Mouse (Mus musculus): ENCODE measurements at regions not wholly inside any gene's neighbourhood (a gene's known extent, or its start where the extent isn't known, plus 50 kb on each side); places are given as distances from the start of the nearest gene placed in this dataset.

- ATAC-seq (ENCODE audit: insufficient number of reproducible peaks, insufficient read depth, low FRiP score, low read depth) = no peak
- Histone ChIP-seq H3K9me3 (ENCODE audit: control insufficient read depth, low read depth, low read length) (no peaks in the 10 kb centered on the region), H3K4me2 (replicated peaks; ENCODE audit: low read depth, low read length) (no peak overlapping the region), H3K27me3 (ENCODE audit: control insufficient read depth, insufficient read depth, low read length) (no peaks in the 10 kb centered on the region), H3K4me3 (ENCODE audit: low read depth, low read length) (no peak overlapping the region), H3K27ac (ENCODE audit: low read length) (no peak overlapping the region), H3K9ac (replicated peaks; ENCODE audit: low read depth, low read length) (no peak overlapping the region), H3K36me3 (ENCODE audit: control insufficient read depth, insufficient read depth, low read length) (no peaks in the 10 kb centered on the region), H3K4me1 (ENCODE audit: control insufficient read depth, insufficient read depth, low read length) (no peaks in the 10 kb centered on the region; the same call in 1 of the 2 replicates)
- 65% methylated on average over 7 of the region's 7 CpGs for WGBS
Observed at GRCm38 (mm10) chr8:90491691-90492090, 143.5 kb upstream of the Tox3 start.

- Histone ChIP-seq H3K9me3 (ENCODE audit: control insufficient read depth, low read depth, low read length) (no peaks in the 10 kb centered on the region), H3K27me3 (ENCODE audit: control insufficient read depth, insufficient read depth, low read length) (no peaks in the 10 kb centered on the region), H3K4me1 (ENCODE audit: control insufficient read depth, insufficient read depth, low read length) (no peaks in the 10 kb centered on the region), H3K36me3 (ENCODE audit: control insufficient read depth, insufficient read depth, low read length) (no peaks in the 10 kb centered on the region), H3K27ac (ENCODE audit: low read length) (no peak overlapping the region), H3K4me2 (replicated peaks; ENCODE audit: low read depth, low read length) (no peak overlapping the region), H3K9ac (replicated peaks; ENCODE audit: low read depth, low read length) (no peak overlapping the region), H3K4me3 (ENCODE audit: low read depth, low read length) (no peak overlapping the region)
- 60% methylated on average over 17 of the region's 17 CpGs for WGBS
- ATAC-seq (ENCODE audit: insufficient number of reproducible peaks, insufficient read depth, low FRiP score, low read depth) = no peak
Observed at GRCm38 (mm10) chr8:90490734-90491441, 142.7 kb upstream of the Tox3 start.

GRCm38 (mm10) chr8:90486556-90486955 lies 138.4 kb upstream of the Tox3 start:
- Histone ChIP-seq H3K27me3 (ENCODE audit: control insufficient read depth, insufficient read depth, low read length) (no peaks in the 10 kb centered on the region), H3K9me3 (ENCODE audit: control insufficient read depth, low read depth, low read length) (no peaks in the 10 kb centered on the region), H3K9ac (replicated peaks; ENCODE audit: low read depth, low read length) (no peak overlapping the region), H3K4me1 (ENCODE audit: control insufficient read depth, insufficient read depth, low read length) (no peaks in the 10 kb centered on the region), H3K4me2 (replicated peaks; ENCODE audit: low read depth, low read length) (no peak overlapping the region), H3K36me3 (ENCODE audit: control insufficient read depth, insufficient read depth, low read length) (no peaks in the 10 kb centered on the region), H3K27ac (ENCODE audit: low read length) (no peak overlapping the region), H3K4me3 (ENCODE audit: low read depth, low read length) (no peak overlapping the region)
- 88% methylated on average over 3 of the region's 3 CpGs for WGBS
- ATAC-seq (ENCODE audit: insufficient number of reproducible peaks, insufficient read depth, low FRiP score, low read depth) = no peak

GRCm38 (mm10) chr8:90478149-90478548 lies 130.0 kb upstream of the Tox3 start:
- H3K4me1 ChIP-seq (ENCODE audit: control insufficient read depth, insufficient read depth, low read length) = no peaks in the 10 kb centered on the region
- no peaks in the 10 kb centered on the region for H3K27me3 ChIP-seq (ENCODE audit: control insufficient read depth, insufficient read depth, low read length)
- no peaks in the 10 kb centered on the region for H3K36me3 ChIP-seq (ENCODE audit: control insufficient read depth, insufficient read depth, low read length)
- no peak overlapping the region for H3K4me3 ChIP-seq (ENCODE audit: low read depth, low read length)
- 20% methylated on average over 4 of the region's 4 CpGs for WGBS
- H3K9ac ChIP-seq (replicated peaks; ENCODE audit: low read depth, low read length) = no peak overlapping the region
- H3K4me2 ChIP-seq (replicated peaks; ENCODE audit: low read depth, low read length) = no peak overlapping the region
- ATAC-seq (ENCODE audit: insufficient number of reproducible peaks, insufficient read depth, low FRiP score, low read depth) = no peak
- no peak overlapping the region for H3K27ac ChIP-seq (ENCODE audit: low read length)
- no peaks in the 10 kb centered on the region for H3K9me3 ChIP-seq (ENCODE audit: control insufficient read depth, low read depth, low read length)

GRCm38 (mm10) chr8:90474066-90474465 lies 125.9 kb upstream of the Tox3 start:
- no peak for ATAC-seq (ENCODE audit: insufficient number of reproducible peaks, insufficient read depth, low FRiP score, low read depth)
- no peak overlapping the region for H3K4me2 ChIP-seq (replicated peaks; ENCODE audit: low read depth, low read length)
- no peaks in the 10 kb centered on the region for H3K4me1 ChIP-seq (ENCODE audit: control insufficient read depth, insufficient read depth, low read length)
- no peak overlapping the region for H3K4me3 ChIP-seq (ENCODE audit: low read depth, low read length)
- H3K9ac ChIP-seq (replicated peaks; ENCODE audit: low read depth, low read length) = no peak overlapping the region
- WGBS = 41% methylated on average over 7 of the region's 7 CpGs
- H3K36me3 ChIP-seq (ENCODE audit: control insufficient read depth, insufficient read depth, low read length) = no peaks in the 10 kb centered on the region
- H3K27ac ChIP-seq (ENCODE audit: low read length) = no peak overlapping the region
- H3K27me3 ChIP-seq (ENCODE audit: control insufficient read depth, insufficient read depth, low read length) = no peaks in the 10 kb centered on the region
- H3K9me3 ChIP-seq (ENCODE audit: control insufficient read depth, low read depth, low read length) = no peaks in the 10 kb centered on the region

GRCm38 (mm10) chr8:90470826-90471225 lies 122.7 kb upstream of the Tox3 start:
- Histone ChIP-seq H3K36me3 (ENCODE audit: control insufficient read depth, insufficient read depth, low read length) (no peaks in the 10 kb centered on the region), H3K27ac (ENCODE audit: low read length) (no peak overlapping the region), H3K4me2 (replicated peaks; ENCODE audit: low read depth, low read length) (no peak overlapping the region), H3K4me1 (ENCODE audit: control insufficient read depth, insufficient read depth, low read length) (no peaks in the 10 kb centered on the region), H3K9me3 (ENCODE audit: control insufficient read depth, low read depth, low read length) (no peaks in the 10 kb centered on the region), H3K4me3 (ENCODE audit: low read depth, low read length) (no peak overlapping the region), H3K9ac (replicated peaks; ENCODE audit: low read depth, low read length) (no peak overlapping the region), H3K27me3 (ENCODE audit: control insufficient read depth, insufficient read depth, low read length) (no peaks in the 10 kb centered on the region)
- ATAC-seq (ENCODE audit: insufficient number of reproducible peaks, insufficient read depth, low FRiP score, low read depth) = no peak
- 74% methylated on average over 11 of the region's 11 CpGs for WGBS

- H3K9me3 ChIP-seq (ENCODE audit: control insufficient read depth, low read depth, low read length) = no peaks in the 10 kb centered on the region
- no peak overlapping the region for H3K9ac ChIP-seq (replicated peaks; ENCODE audit: low read depth, low read length)
- WGBS = 50% methylated on average over 1 of the region's 1 CpGs
- no peak overlapping the region for H3K4me3 ChIP-seq (ENCODE audit: low read depth, low read length)
- H3K27me3 ChIP-seq (ENCODE audit: control insufficient read depth, insufficient read depth, low read length) = no peaks in the 10 kb centered on the region
- no peak overlapping the region for H3K27ac ChIP-seq (ENCODE audit: low read length)
- H3K4me1 ChIP-seq (ENCODE audit: control insufficient read depth, insufficient read depth, low read length) = no peaks in the 10 kb centered on the region
- no peak overlapping the region for H3K4me2 ChIP-seq (replicated peaks; ENCODE audit: low read depth, low read length)
- no peaks in the 10 kb centered on the region for H3K36me3 ChIP-seq (ENCODE audit: control insufficient read depth, insufficient read depth, low read length)
- no peak for ATAC-seq (ENCODE audit: insufficient number of reproducible peaks, insufficient read depth, low FRiP score, low read depth)
Observed at GRCm38 (mm10) chr8:90463708-90464107, 115.6 kb upstream of the Tox3 start.

GRCm38 (mm10) chr8:90455321-90455720 lies 107.2 kb upstream of the Tox3 start:
- no peaks in the 10 kb centered on the region for H3K36me3 ChIP-seq (ENCODE audit: control insufficient read depth, insufficient read depth, low read length)
- no peaks in the 10 kb centered on the region for H3K27me3 ChIP-seq (ENCODE audit: control insufficient read depth, insufficient read depth, low read length)
- no peak overlapping the region for H3K4me3 ChIP-seq (ENCODE audit: low read depth, low read length)
- no peaks in the 10 kb centered on the region for H3K9me3 ChIP-seq (ENCODE audit: control insufficient read depth, low read depth, low read length)
- no peak for ATAC-seq (ENCODE audit: insufficient number of reproducible peaks, insufficient read depth, low FRiP score, low read depth)
- H3K4me1 ChIP-seq (ENCODE audit: control insufficient read depth, insufficient read depth, low read length) = no peaks in the 10 kb centered on the region
- H3K9ac ChIP-seq (replicated peaks; ENCODE audit: low read depth, low read length) = no peak overlapping the region
- WGBS = 71% methylated on average over 2 of the region's 2 CpGs
- H3K27ac ChIP-seq (ENCODE audit: low read length) = no peak overlapping the region
- no peak overlapping the region for H3K4me2 ChIP-seq (replicated peaks; ENCODE audit: low read depth, low read length)

- H3K4me3 ChIP-seq (ENCODE audit: low read depth, low read length) = no peak overlapping the region
- H3K36me3 ChIP-seq (ENCODE audit: control insufficient read depth, insufficient read depth, low read length) = no peaks in the 10 kb centered on the region
- no peak for ATAC-seq (ENCODE audit: insufficient number of reproducible peaks, insufficient read depth, low FRiP score, low read depth)
- no peaks in the 10 kb centered on the region for H3K9me3 ChIP-seq (ENCODE audit: control insufficient read depth, low read depth, low read length)
- H3K27me3 ChIP-seq (ENCODE audit: control insufficient read depth, insufficient read depth, low read length) = no peaks in the 10 kb centered on the region
- H3K9ac ChIP-seq (replicated peaks; ENCODE audit: low read depth, low read length) = no peak overlapping the region
- H3K4me1 ChIP-seq (ENCODE audit: control insufficient read depth, insufficient read depth, low read length) = no peaks in the 10 kb centered on the region
- 82% methylated on average over 5 of the region's 5 CpGs for WGBS
- H3K4me2 ChIP-seq (replicated peaks; ENCODE audit: low read depth, low read length) = no peak overlapping the region
- no peak overlapping the region for H3K27ac ChIP-seq (ENCODE audit: low read length)
Observed at GRCm38 (mm10) chr8:90454130-90454529, 106.0 kb upstream of the Tox3 start.
